Mouse (Mus musculus) midbrain, embryonic 14.5 days (tissue): ENCODE measurements around the gene Hist1h4h. TPM values are rescaled to one million over a fixed set of nuclear protein-coding genes. Genes with fewer than 3 reads are reported as not detected.
"Not testable (repeated sequence)": the region's sequence is repeated elsewhere in the genome, so short reads cannot be mapped to it uniquely, and the experiment has no call there.

Experiments
- ATAC-seq: fragments of 200-750 bp; cut with Nextera tagmentation; 2 replicates; pipeline ENCODE4 v1.8.0; 2017; ENCODE audit warnings: moderate number of reproducible peaks, moderate library complexity; ENCODE audit not compliant: low FRiP score, low TSS enrichment
- DNase-seq: peaks from one replicate; pipeline ENCODE4 v3.0.0-alpha.2; 2015
- H3K27ac ChIP-seq: fragments of 300-500 bp; sonication (generic); replicated peaks from 2 replicates; pipeline ENCODE4 v1.5.1; 2014; ENCODE audit warnings: mild to moderate bottlenecking, low read depth, low read length, moderate library complexity
- H3K27me3 ChIP-seq: fragments of 300-500 bp; sonication (generic); 2 replicates; pipeline ENCODE4 v1.6.1; 2014; ENCODE audit warnings: low read length, control low read depth, mixed read lengths; ENCODE audit not compliant: control insufficient read depth, insufficient read depth
- H3K36me3 ChIP-seq: fragments of 300-500 bp; sonication (generic); 2 replicates; pipeline ENCODE4 v1.6.1; 2014; ENCODE audit warnings: low read length, control low read depth; ENCODE audit not compliant: control insufficient read depth, insufficient read depth
- H3K4me1 ChIP-seq: fragments of 300-500 bp; sonication (generic); 2 replicates; pipeline ENCODE4 v1.6.1; 2014; ENCODE audit warnings: mild to moderate bottlenecking, antibody characterized with exemption, low read length, control low read depth; ENCODE audit not compliant: control insufficient read depth, insufficient read depth
- H3K4me2 ChIP-seq: fragments of 300-500 bp; sonication (generic); 2 replicates; pipeline ENCODE4 v1.6.1; 2014; ENCODE audit warnings: mild to moderate bottlenecking, low read length, moderate library complexity
- H3K4me3 ChIP-seq: fragments of 300-500 bp; sonication (generic); replicated peaks from 2 replicates; pipeline ENCODE4 v1.5.1; 2014; ENCODE audit warnings: low read depth, low read length
- H3K9ac ChIP-seq: fragments of 300-500 bp; sonication (generic); replicated peaks from 2 replicates; pipeline ENCODE4 v1.6.1; 2014; ENCODE audit warnings: mild to moderate bottlenecking, low read length, moderate library complexity
- H3K9me3 ChIP-seq: fragments of 300-500 bp; sonication (generic); 2 replicates; pipeline ENCODE4 v1.6.1; 2016; ENCODE audit warnings: low read length, control low read depth, mixed read lengths; ENCODE audit not compliant: control insufficient read depth
- WGBS: fragments of 180-500 bp; shearing (Covaris S2); extraction: QIAGEN DNeasy Blood & Tissue Kit; methylation state at CpG from one replicate; pipeline ENCODE4 v1.1.7; 2014; 5-methylcytosine and 5-hydroxymethylcytosine counted together
- microRNA-seq: library from miRNA; unstranded; fragments of <30 nt; microRNA quantifications from one replicate; pipeline ENCODE4, GENCODE M21; 2016
- polyA plus RNA-seq: library from polyadenylated mRNA; unstranded; fragments of >200 nt; fragmentation: Nextera tagmentation; extraction: Ambion mirVana; gene quantifications from 2 replicates; pipeline ENCODE4 v1.2.1, GENCODE M21; 2014

Hist1h4h gene
- polyA plus RNA-seq, 1 experiment from 2014 or later = 4.1 TPM

GRCm38 (mm10) chr13:23575271-23575851 lies 44.5 kb downstream of the Hist1h4h start, which contains the start of gene Hist1h3d:
Gene Hist1h3d, plus strand, starts transcription at chr13:23575763.
- peak; percentile 72 for ATAC-seq
- Histone ChIP-seq H3K9me3 (no peaks in the 10 kb centered on the region), H3K4me2 (peak within 1 kb of the TSS; percentile 59), H3K27ac (peak within 1 kb of the TSS; percentile 76), H3K9ac (peak within 1 kb of the TSS; percentile 30; the same call in 1 of the 2 replicates), H3K27me3 (no peaks in the 10 kb centered on the region), H3K4me3 (peak within 1 kb of the TSS; percentile 36), H3K36me3 (no peaks in the 10 kb centered on the region), H3K4me1 (peaks cover 31% of the 10 kb centered on the region)
- peak; percentile 88 for DNase-seq
- WGBS = under 1% methylated on average over 18 of the region's 18 CpGs

- Histone ChIP-seq H3K4me2 (peak overlapping the region; percentile 59), H3K4me3 (peak overlapping the region; percentile 36)
Observed at GRCm38 (mm10) chr13:23575864-23576313, 45.0 kb downstream of the Hist1h4h start.

GRCm38 (mm10) chr13:23576351-23576881 lies 45.6 kb downstream of the Hist1h4h start:
- Histone ChIP-seq H3K36me3 (no peaks in the 10 kb centered on the region), H3K4me3 (peak overlapping the region; percentile 36), H3K27ac (peak overlapping the region; percentile 49; the same call in 1 of the 2 replicates), H3K9me3 (no peaks in the 10 kb centered on the region), H3K27me3 (no peaks in the 10 kb centered on the region), H3K9ac (peak overlapping the region; percentile 30; the same call in 1 of the 2 replicates), H3K4me2 (peak overlapping the region; percentile 59), H3K4me1 (peaks cover 30% of the 10 kb centered on the region)
- no peak for DNase-seq
- no peak for ATAC-seq
- 2% methylated on average over 7 of the region's 7 CpGs for WGBS

More at GRCm38 (mm10) chr13:23575864-23576313, 45.0 kb downstream of the Hist1h4h start:
- Histone ChIP-seq H3K9ac (peak overlapping the region; percentile 30; the same call in 1 of the 2 replicates), H3K4me1 (peaks cover 30% of the 10 kb centered on the region), H3K27ac (peak overlapping the region; percentile 68)
- not testable (repeated sequence) for H3K36me3 ChIP-seq, H3K9me3 ChIP-seq, DNase-seq, H3K27me3 ChIP-seq, ATAC-seq
- 0% methylated on average over 10 of the region's 40 CpGs for WGBS

GRCm38 (mm10) chr13:23576906-23577639 lies 46.2 kb downstream of the Hist1h4h start:
- DNase-seq (no peak), ATAC-seq (no peak)
- Histone ChIP-seq H3K9me3 (no peaks in the 10 kb centered on the region), H3K36me3 (no peaks in the 10 kb centered on the region), H3K27ac (no peak overlapping the region), H3K4me3 (peak overlapping the region; percentile 36; the same call in 1 of the 2 replicates), H3K4me2 (peak overlapping the region; percentile 59), H3K4me1 (peaks cover 31% of the 10 kb centered on the region), H3K27me3 (no peaks in the 10 kb centered on the region), H3K9ac (peak overlapping the region; percentile 30; the same call in 1 of the 2 replicates)
- 46% methylated on average over 6 of the region's 6 CpGs for WGBS

- Histone ChIP-seq H3K9ac (no peak overlapping the region), H3K4me3 (no peak overlapping the region), H3K4me1 (peaks cover 28% of the 10 kb centered on the region), H3K27me3 (no peaks in the 10 kb centered on the region), H3K36me3 (no peaks in the 10 kb centered on the region), H3K4me2 (no peak overlapping the region), H3K9me3 (no peaks in the 10 kb centered on the region), H3K27ac (no peak overlapping the region)
- DNase-seq (no peak), ATAC-seq (no peak)
- 95% methylated on average over 1 of the region's 1 CpGs for WGBS
Observed at GRCm38 (mm10) chr13:23577835-23578234, 47.0 kb downstream of the Hist1h4h start.

Small RNAs within 50 kb of the gene (microRNA-seq; reads per million reads assigned to microRNA genes)
- gene Gm44297 (not detected), gene Gm44359 (not detected), gene Gm44394 (not detected), gene n-TStga1 (0.59 reads per million)

Other genes starting within 250 kb of the Hist1h4h start
- 41.2 and 64.4 TPM in 2 replicates for gene Zfp322a, start 161.8 kb upstream of the Hist1h4h start, polyA plus RNA-seq
- 9.3 and 9.9 TPM in 2 replicates for gene Abt1, start 107.2 kb upstream of the Hist1h4h start, polyA plus RNA-seq
- gene Btn1a1, start 65.1 kb upstream of the Hist1h4h start, polyA plus RNA-seq = 0.09 TPM in 1 of 2 replicates, not detected in the other
- gene Btn2a2, start 42.2 kb upstream of the Hist1h4h start, polyA plus RNA-seq = not detected in 2 replicates
- gene Hist1h2af, start 2.9 kb downstream of the Hist1h4h start, polyA plus RNA-seq = 3.4 and 4.6 TPM in 2 replicates
- 0.77 and 1.4 TPM in 2 replicates for gene Hist1h3g, start 4.4 kb downstream of the Hist1h4h start, polyA plus RNA-seq
- 0.13 and 0.30 TPM in 2 replicates for gene Hist1h2bh, start 12.3 kb downstream of the Hist1h4h start, polyA plus RNA-seq
- gene Hist1h3f, start 13.0 kb downstream of the Hist1h4h start, polyA plus RNA-seq = 0.32 and 0.47 TPM in 2 replicates
- gene Hist1h4f, start 20.6 kb downstream of the Hist1h4h start, polyA plus RNA-seq = not detected in 2 replicates
- gene Hist1h1d, start 22.2 kb downstream of the Hist1h4h start, polyA plus RNA-seq = 0.11 and 0.18 TPM in 2 replicates
- 3.1 and 3.8 TPM in 2 replicates for gene Hist1h3e, start 31.3 kb downstream of the Hist1h4h start, polyA plus RNA-seq
- 30.2 and 34.0 TPM in 2 replicates for gene Hist1h2ae, start 40.2 kb downstream of the Hist1h4h start, polyA plus RNA-seq
- gene Hist1h2bg, start 40.3 kb downstream of the Hist1h4h start, polyA plus RNA-seq = 1.4 and 2.6 TPM in 2 replicates
- 1.5 and 2.7 TPM in 2 replicates for gene Hist1h2bf, start 43.1 kb downstream of the Hist1h4h start, polyA plus RNA-seq
- 2.1 and 2.2 TPM in 2 replicates for gene Hist1h2ad, start 43.3 kb downstream of the Hist1h4h start, polyA plus RNA-seq
- gene Hist1h3d, start 44.7 kb downstream of the Hist1h4h start, polyA plus RNA-seq = 1.6 and 2.0 TPM in 2 replicates
- gene Hist1h4d, start 50.5 kb downstream of the Hist1h4h start, polyA plus RNA-seq = 38.1 and 40.0 TPM in 2 replicates
- gene Hist1h2be, start 90.1 kb downstream of the Hist1h4h start, polyA plus RNA-seq = 0.72 and 1.4 TPM in 2 replicates
- gene Hist1h1e, start 91.5 kb downstream of the Hist1h4h start, polyA plus RNA-seq = 4.4 and 8.6 TPM in 2 replicates
- gene Hist1h2ac, start 152.9 kb downstream of the Hist1h4h start, polyA plus RNA-seq = 0.57 and 0.67 TPM in 2 replicates
- 13.1 and 17.3 TPM in 2 replicates for gene Hist1h2bc, start 153.1 kb downstream of the Hist1h4h start, polyA plus RNA-seq
- not detected in 2 replicates for gene Hist1h1t, start 164.8 kb downstream of the Hist1h4h start, polyA plus RNA-seq
- 2.9 and 4.3 TPM in 2 replicates for gene Hist1h4c, start 167.4 kb downstream of the Hist1h4h start, polyA plus RNA-seq
- 0.77 and 3.9 TPM in 2 replicates for gene Hfe, start 179.8 kb downstream of the Hist1h4h start, polyA plus RNA-seq
- 5.7 and 9.2 TPM in 2 replicates for gene Hist1h1c, start 207.8 kb downstream of the Hist1h4h start, polyA plus RNA-seq
- 1.2 TPM in 2 replicates for gene Hist1h3c, start 214.6 kb downstream of the Hist1h4h start, polyA plus RNA-seq
- gene Hist1h2bb, start 215.7 kb downstream of the Hist1h4h start, polyA plus RNA-seq = 0.51 TPM in 1 of 2 replicates, not detected in the other
- 11.3 and 13.5 TPM in 2 replicates for gene Hist1h2ab, start 220.1 kb downstream of the Hist1h4h start, polyA plus RNA-seq
- 3.5 and 4.0 TPM in 2 replicates for gene Hist1h3b, start 221.2 kb downstream of the Hist1h4h start, polyA plus RNA-seq
- gene Hist1h4b, start 226.0 kb downstream of the Hist1h4h start, polyA plus RNA-seq = 2.8 and 5.0 TPM in 2 replicates
- 0.47 and 1.1 TPM in 2 replicates for gene Hist1h4a, start 230.2 kb downstream of the Hist1h4h start, polyA plus RNA-seq
- gene Hist1h3a, start 231.3 kb downstream of the Hist1h4h start, polyA plus RNA-seq = 2.2 TPM in 2 replicates
- 0.93 TPM in 1 of 2 replicates, not detected in the other for gene Hist1h1a, start 232.6 kb downstream of the Hist1h4h start, polyA plus RNA-seq
- not detected in 2 replicates for gene Trim38, start 238.9 kb downstream of the Hist1h4h start, polyA plus RNA-seq